Mouse (Mus musculus): ENCODE data around the gene Dnase2a.

DNA sequence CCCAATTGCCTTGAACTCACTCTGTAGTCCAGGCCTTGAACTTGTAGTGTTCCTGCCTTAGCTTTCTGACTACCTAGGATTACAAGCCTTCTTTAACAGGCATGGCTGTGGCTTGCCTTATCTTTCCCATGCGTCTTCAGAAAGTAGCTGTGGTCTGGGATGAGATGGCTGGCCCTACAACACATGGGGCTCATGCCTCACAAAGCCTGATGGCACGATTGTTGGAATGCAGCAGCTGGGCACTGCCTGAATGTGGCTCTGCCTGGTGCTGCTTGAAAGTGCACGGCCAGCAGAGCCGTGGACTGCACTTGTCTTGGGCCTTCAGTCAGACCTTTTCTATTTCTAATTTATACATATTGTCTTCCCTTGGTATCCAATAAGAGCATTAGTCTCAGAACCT, 23.6 kb upstream of the Dnase2a start:
- TF ChIP-seq MXI1 (IDR thresholded peaks at IDR 0.05; ENCODE audit: low read depth, low read length) (no peak), USF1 (IDR thresholded peaks at IDR 0.05; ENCODE audit: low read depth, low read length) (no peak), E2F4 (IDR thresholded peaks at IDR 0.05; ENCODE audit: borderline replicate concordance, low read depth, low read length) (no peak), HCFC1 (IDR thresholded peaks at IDR 0.05; ENCODE audit: low read depth, low read length) (no peak), CTCF (IDR thresholded peaks at IDR 0.05 in 2 of 3, conservative IDR thresholded peaks at IDR 0.05 in 1 of 3; ENCODE audit: control insufficient read depth in 1 of 3, insufficient read depth in 1 of 3, low read depth in 2 of 3, low read length in 3 of 3, poor library complexity in 1 of 3, severe bottlenecking in 1 of 3) (no peak), EP300 (IDR thresholded peaks at IDR 0.05; ENCODE audit: low read depth in 1 of 2, low read length in 2 of 2) (no peak), ZMIZ1 (IDR thresholded peaks at IDR 0.05; ENCODE audit: low read depth, low read length) (no peak), GATA1 (IDR thresholded peaks at IDR 0.05; ENCODE audit: low read depth, low read length) (no peak), NELFE (IDR thresholded peaks at IDR 0.05; ENCODE audit: low read depth, low read length) (no peak), POLR2A (IDR thresholded peaks at IDR 0.05; ENCODE audit: control insufficient read depth in 1 of 2, insufficient read depth in 1 of 2, low read depth in 1 of 2, low read length in 2 of 2, poor library complexity in 1 of 2) (no peak)
